ENCODE assay signal across 8 mouse cellular contexts in genomic region chr1:60565931-60566630, GRCm38 (mm10). TPM values are rescaled to one million over a fixed set of nuclear protein-coding genes. Genes with fewer than 3 reads are reported as not detected.
DNase-seq lines count a peak whose midpoint lies in the region; ATAC-seq and TF ChIP-seq lines count a peak whose summit lies in the region.

No protein-coding gene starts in this region.

- WGBS in cerebellum, adult 2 months, result under 1% methylated on average over 56 of the region's 56 CpGs
- WGBS in embryonic facial prominence, embryonic 11.5 days, result under 1% methylated on average over 54 of the region's 56 CpGs
- 0% methylated on average over 52 of the region's 56 CpGs for WGBS in heart, postnatal 0 days
- WGBS in macrophage (ENCODE audit: missing documents), result 1% methylated on average over 47 of the region's 56 CpGs
- WGBS in small intestine, adult 2 months, result under 1% methylated on average over 53 of the region's 56 CpGs

- peak; percentile 82 for ATAC-seq in embryonic facial prominence, embryonic 11.5 days (replicated peaks; ENCODE audit: insufficient number of reproducible peaks, low FRiP score, low TSS enrichment, low read depth)
- ATAC-seq in heart, postnatal 0 days (ENCODE audit: insufficient read depth, low read depth), result peak; percentile 30

- H3K9ac ChIP-seq in embryonic facial prominence, embryonic 11.5 days (replicated peaks; ENCODE audit: low read length), result peak overlapping the region; percentile 94
- peak overlapping the region; percentile 100 for H3K9ac ChIP-seq in heart, postnatal 0 days (replicated peaks; ENCODE audit: low read depth, low read length)

- peaks cover 2% of the 10 kb centered on the region; the same call in 1 of the 2 replicates for H3K4me1 ChIP-seq in cerebellum, adult 2 months (ENCODE audit: control insufficient read depth, insufficient read depth, low read length)
- H3K4me1 ChIP-seq in embryonic facial prominence, embryonic 11.5 days (ENCODE audit: control insufficient read depth, insufficient read depth, low read length), result no peaks in the 10 kb centered on the region
- H3K4me1 ChIP-seq in heart, postnatal 0 days (ENCODE audit: control insufficient read depth, insufficient read depth), result peaks cover 20% of the 10 kb centered on the region; the same call in 1 of the 2 replicates
- H3K4me1 ChIP-seq in small intestine, adult 2 months (ENCODE audit: control insufficient read depth, insufficient read depth, insufficient read length, low read length), result 0 out of 2 replicates have a peak, but pooled peaks cover 2% of the 10 kb centered on the region

- TF ChIP-seq POLR2A in cerebellum, adult 2 months (IDR thresholded peaks at IDR 0.05; ENCODE audit: borderline replicate concordance, insufficient read depth, low read length), result no peak
- no peak for TF ChIP-seq POLR2A in small intestine, adult 2 months (IDR thresholded peaks at IDR 0.05; ENCODE audit: low read depth, low read length)

- peak overlapping the region; percentile 68 for H3K4me3 ChIP-seq in cerebellum, adult 2 months (replicated peaks; ENCODE audit: insufficient read depth, low read depth, low read length)
- H3K4me3 ChIP-seq in C2C12 (ENCODE audit: insufficient read depth, poor library complexity, severe bottlenecking) (peak overlapping the region; percentile 80), macrophage (ENCODE audit: inconsistent target) (peak overlapping the region; percentile 85)
- H3K4me3 ChIP-seq in embryonic facial prominence, embryonic 11.5 days (ENCODE audit: low read depth, low read length), result peak overlapping the region; percentile 92
- H3K4me3 ChIP-seq in heart, postnatal 0 days (ENCODE audit: low read depth, low read length), result peak overlapping the region; percentile 100
- H3K4me3 ChIP-seq in small intestine, adult 2 months (ENCODE audit: low read depth, low read length), result peak overlapping the region; percentile 92

- TF ChIP-seq CTCF in cerebellum, adult 2 months (IDR thresholded peaks at IDR 0.05; ENCODE audit: borderline replicate concordance, insufficient read depth, low read depth, low read length), result no peak
- no peak for TF ChIP-seq CTCF in C2C12 (IDR thresholded peaks at IDR 0.05; ENCODE audit: control insufficient read depth, insufficient read depth, insufficient read length)
- no peak for TF ChIP-seq CTCF in heart, postnatal 0 days (IDR thresholded peaks at IDR 0.05; ENCODE audit: low read depth)
- TF ChIP-seq CTCF in small intestine, adult 2 months (IDR thresholded peaks at IDR 0.05; ENCODE audit: extremely low read depth, insufficient read length, insufficient replicate concordance, low read depth, low read length), result no peak

- H3K9me3 ChIP-seq in embryonic facial prominence, embryonic 11.5 days (replicated peaks; ENCODE audit: control insufficient read depth, low read length), result no peaks in the 10 kb centered on the region
- H3K9me3 ChIP-seq in heart, postnatal 0 days (replicated peaks; ENCODE audit: control insufficient read depth, low read length), result no peaks in the 10 kb centered on the region; the same call in 1 of the 2 replicates

- peak overlapping the region; percentile 78 for H3K4me2 ChIP-seq in embryonic facial prominence, embryonic 11.5 days (ENCODE audit: low read depth, low read length)
- H3K4me2 ChIP-seq in heart, postnatal 0 days (ENCODE audit: low read depth, low read length), result peak overlapping the region; percentile 74

- H3K79me2 ChIP-seq in C2C12 (ENCODE audit: control insufficient read depth, insufficient read depth), result peaks cover 53% of the 10 kb centered on the region
- H3K79me2 ChIP-seq in macrophage (ENCODE audit: inconsistent target), result peaks cover 50% of the 10 kb centered on the region

- H3K79me3 ChIP-seq in C2C12 (ENCODE audit: low read depth), result peaks cover 46% of the 10 kb centered on the region

- no peak for TF ChIP-seq EP300 in heart, postnatal 0 days (IDR thresholded peaks at IDR 0.05; ENCODE audit: low read depth)

- H3ac ChIP-seq in C2C12 (ENCODE audit: control insufficient read depth, insufficient read length, low read depth), result peak overlapping the region; percentile 99

- H3K27ac ChIP-seq in cerebellum, adult 2 months (ENCODE audit: insufficient read depth, low read length), result peak overlapping the region; percentile 93
- peak overlapping the region; percentile 86 for H3K27ac ChIP-seq in embryonic facial prominence, embryonic 11.5 days (replicated peaks; ENCODE audit: low read depth, low read length)
- peak overlapping the region; percentile 100 for H3K27ac ChIP-seq in heart, postnatal 0 days (ENCODE audit: low read depth)
- peak overlapping the region; percentile 65 for H3K27ac ChIP-seq in macrophage
- peak overlapping the region; percentile 66 for H3K27ac ChIP-seq in small intestine, adult 2 months (ENCODE audit: insufficient read depth, low read depth, low read length)

- peaks cover 25% of the 10 kb centered on the region for H3K36me3 ChIP-seq in C2C12 (ENCODE audit: control insufficient read depth, insufficient read depth)
- H3K36me3 ChIP-seq in embryonic facial prominence, embryonic 11.5 days (replicated peaks; ENCODE audit: control insufficient read depth, insufficient read depth, low read depth, low read length), result no peaks in the 10 kb centered on the region
- peaks cover 5% of the 10 kb centered on the region for H3K36me3 ChIP-seq in heart, postnatal 0 days (replicated peaks; ENCODE audit: control insufficient read depth, insufficient read depth, low read length)
- H3K36me3 ChIP-seq in macrophage (ENCODE audit: inconsistent target), result peaks cover 6% of the 10 kb centered on the region
- H3K36me3 ChIP-seq in small intestine, adult 2 months (ENCODE audit: control insufficient read depth, insufficient read depth, low read length), result 0 out of 2 replicates have a peak, but pooled peaks cover 2% of the 10 kb centered on the region

- peak in 1 of 2 experiments; percentile 61 for DNase-seq in cerebellum, adult 2 months
- no peak for DNase-seq in cerebellum, adult 11 months
- peak; percentile 54 for DNase-seq in embryonic facial prominence, embryonic 11.5 days (ENCODE audit: low spot score)
- no peak for DNase-seq in heart, postnatal 0 days (ENCODE audit: low spot score)
- DNase-seq in layer of hippocampus, postnatal 36 days, result peak; percentile 57 to 58

- no peaks in the 10 kb centered on the region for H3K27me3 ChIP-seq in cerebellum, adult 2 months (ENCODE audit: control insufficient read depth, insufficient read depth, low read length)
- no peaks in the 10 kb centered on the region for H3K27me3 ChIP-seq in C2C12 (ENCODE audit: control insufficient read depth, insufficient read depth, insufficient read length)
- no peaks in the 10 kb centered on the region for H3K27me3 ChIP-seq in embryonic facial prominence, embryonic 11.5 days (ENCODE audit: control insufficient read depth, insufficient read depth, low read length)
- no peaks in the 10 kb centered on the region for H3K27me3 ChIP-seq in heart, postnatal 0 days (ENCODE audit: control insufficient read depth, insufficient read depth, low read length)
- H3K27me3 ChIP-seq in small intestine, adult 2 months (ENCODE audit: control insufficient read depth, insufficient read depth, low read length), result no peaks in the 10 kb centered on the region

TF ChIP-seq in C2C12, 6 proteins besides CTCF, POLR2A, EP300 and RAD21:
- TF ChIP-seq MAX (IDR thresholded peaks at IDR 0.05), result no peak
- TF ChIP-seq MYOD1 (IDR thresholded peaks at IDR 0.05; ENCODE audit: control insufficient read depth, insufficient read length, low read depth), result no peak
- TF ChIP-seq MYOG (IDR thresholded peaks at IDR 0.05; ENCODE audit: control insufficient read depth, extremely low read depth, insufficient read length), result no peak
- TF ChIP-seq FOSL1 (IDR thresholded peaks at IDR 0.05; ENCODE audit: insufficient read depth, low read length, poor library complexity, severe bottlenecking), result no peak
- TF ChIP-seq USF1 (IDR thresholded peaks at IDR 0.05; ENCODE audit: low read depth), result no peak

RNA-seq across cellular contexts. Expression of gene Raph1, which starts 0.8 kb away (rescaled TPM):
- polyA plus RNA-seq in cerebellum, adult 2 months (2012; rRNA removed), result 11.0 and 11.1 TPM in 2 replicates
- polyA plus RNA-seq in C2C12 (2012; fragmentation: generic; extraction: Trizol) (9.5 TPM), macrophage (2018) (23.9 to 26.9 TPM (median 25.2 TPM) in 3 replicates)
- polyA plus RNA-seq in embryonic facial prominence, embryonic 11.5 days (2014; fragmentation: Nextera tagmentation; extraction: Ambion mirVana), result 23.1 and 25.5 TPM in 2 replicates
- 76.5 and 139 TPM in 2 replicates for total RNA-seq in heart, postnatal 0 days (2014; rRNA removed; ENCODE audit: low replicate concordance)
- polyA plus RNA-seq in heart, postnatal 0 days (2015; fragmentation: Nextera tagmentation; extraction: Ambion mirVana), result 38.8 and 41.4 TPM in 2 replicates
- total RNA-seq in layer of hippocampus, postnatal 36 days (2021), result 10 to 100 TPM; 60.6 to 61.1 TPM
- 100 to 1,000 TPM; 171 to 719 (median 284) TPM for total RNA-seq in macrophage (2018; cell fraction: chromatin; rRNA removed)
- total RNA-seq in macrophage (2018; cell fraction: cytosol; rRNA removed), result 10 to 100 TPM; 25.0 to 87.7 (median 46.2) TPM
- 100 to 1,000 TPM in 19 of 26 experiments, 10 to 100 TPM in 7; 78.9 to 441 (median 214) TPM for total RNA-seq in macrophage (2018; cell fraction: nucleus; rRNA removed)
- polyA plus RNA-seq in small intestine, adult 2 months (2012; rRNA removed), result 11.0 and 22.2 TPM in 2 replicates

Comparison
In these comparisons a context has a peak if more than half of its experiments do, and no peak if none do; other contexts are left out.
1. DNase-seq: peak in embryonic facial prominence, embryonic 11.5 days (single experiment) and layer of hippocampus, postnatal 36 days (2 of 2); none in cerebellum, adult 11 months (single experiment) and heart, postnatal 0 days (single experiment).
2. Peak in every context shown above with its lines, with median percentiles within 50 percentile points of each other: H3K27ac ChIP-seq and H3K4me3 ChIP-seq.